Mouse (Mus musculus): ENCODE measurements around the gene Zfp385c.

Gene Zfp385c

GRCm38 (mm10) chr11:100716649-100717048 is 24.4 kb upstream of the Zfp385c start:
- no peak for DNase-seq

GRCm38 (mm10) chr11:100714948-100715347 is 22.7 kb upstream of the Zfp385c start:
- DNase-seq = no peak

- DNase-seq = peak; percentile 90
These were observed 22.3 kb upstream of the Zfp385c start for GRCm38 (mm10) chr11:100714534-100714915.

- DNase-seq = peak; percentile 88
These were observed 21.7 kb upstream of the Zfp385c start, which contains the start of gene Hspb9 for GRCm38 (mm10) chr11:100713735-100714533. Gene Hspb9, plus strand, starts transcription at chr11:100713850.

- DNase-seq = no peak
These were observed 20.9 kb upstream of the Zfp385c start for GRCm38 (mm10) chr11:100713174-100713573.

GRCm38 (mm10) chr11:100711783-100712615 is 19.7 kb upstream of the Zfp385c start, which contains the start of gene Kat2a:
Gene Kat2a, minus strand, starts transcription at chr11:100712465.
- peak; percentile 90 for DNase-seq

- no peak for DNase-seq
These were observed 18.7 kb upstream of the Zfp385c start for GRCm38 (mm10) chr11:100710977-100711376.

GRCm38 (mm10) chr11:100710528-100710927 is 18.3 kb upstream of the Zfp385c start:
- DNase-seq = no peak

GRCm38 (mm10) chr11:100709201-100709810 is 17.1 kb upstream of the Zfp385c start:
- no peak for DNase-seq

- DNase-seq = no peak
These were observed 13.0 kb upstream of the Zfp385c start for GRCm38 (mm10) chr11:100705095-100705747.

GRCm38 (mm10) chr11:100703851-100704531 is 11.7 kb upstream of the Zfp385c start, which contains the start of gene Dhx58:
Gene Dhx58, minus strand, starts transcription at chr11:100704271.
- peak; percentile 49 for DNase-seq

- no peak for DNase-seq
These were observed 11.1 kb upstream of the Zfp385c start for GRCm38 (mm10) chr11:100703366-100703765.

GRCm38 (mm10) chr11:100702906-100703305 is 10.7 kb upstream of the Zfp385c start:
- DNase-seq = no peak

GRCm38 (mm10) chr11:100702081-100702851 is 10.0 kb upstream of the Zfp385c start:
- DNase-seq = peak; percentile 85

GRCm38 (mm10) chr11:100701301-100701700 is 9.0 kb upstream of the Zfp385c start:
- peak; percentile 89 for DNase-seq

GRCm38 (mm10) chr11:100700710-100701109 is 8.5 kb upstream of the Zfp385c start:
- DNase-seq = no peak

- no peak for DNase-seq
These were observed 5.7 kb upstream of the Zfp385c start for GRCm38 (mm10) chr11:100697921-100698320.

- DNase-seq = peak; percentile 87
These were observed 2.7 kb upstream of the Zfp385c start for GRCm38 (mm10) chr11:100694926-100695325.

GRCm38 (mm10) chr11:100693154-100693553 is 899 bp upstream of the Zfp385c start:
- DNase-seq = no peak

- no peak for DNase-seq
These were observed 1.9 kb downstream of the Zfp385c start for GRCm38 (mm10) chr11:100690389-100690788.

GRCm38 (mm10) chr11:100688443-100688842 is 3.8 kb downstream of the Zfp385c start:
- no peak for DNase-seq

Data from lung, postnatal 10 days (tissue).